Mouse (Mus musculus) MEL (cell line): ENCODE measurements at regions not wholly inside any gene's neighbourhood (a gene's known extent, or its start where the extent isn't known, plus 50 kb on each side); places are given as distances from the start of the nearest gene placed in this dataset.

Experiments used
- DNase-seq: peaks from one replicate; pipeline ENCODE4 v3.0.0; 2011; ENCODE audit warnings: low read depth, low spot score
- H3K27ac ChIP-seq: 2 replicates; pipeline ENCODE4 v1.5.1; 2012; ENCODE audit warnings: low read depth, mild to moderate bottlenecking, control low read depth, low read length, moderate library complexity; ENCODE audit not compliant: control insufficient read depth
- H3K27me3 ChIP-seq, 2 experiments: fragments of 150-350 bp in 1 of 2; sonication (generic) in 1 of 2; 2 replicates each; pipeline ENCODE4 v1.6.1; 2012; ENCODE audit warnings: low read length in 2 of 2, mild to moderate bottlenecking in 2 of 2, improper control_type of control experiment in 1 of 2, moderate library complexity in 1 of 2; ENCODE audit not compliant: insufficient read depth in 2 of 2, control insufficient read depth in 1 of 2
- H3K36me3 ChIP-seq, 2 experiments: 2 replicates each; pipeline ENCODE4 v1.6.1; 2012 to 2014; ENCODE audit warnings: low read length in 2 of 2, improper control_type of control experiment in 1 of 2, inconsistent platforms in 1 of 2, mild to moderate bottlenecking in 1 of 2; ENCODE audit not compliant: insufficient read depth in 2 of 2, control insufficient read depth in 1 of 2
- H3K4me1 ChIP-seq, 2 experiments: fragments of 150-350 bp in 1 of 2; sonication (generic) in 1 of 2; 2 replicates each; pipeline ENCODE4 v1.6.1; 2012; ENCODE audit warnings: low read length in 2 of 2, improper control_type of control experiment in 1 of 2, mild to moderate bottlenecking in 1 of 2; ENCODE audit not compliant: insufficient read depth in 2 of 2, control insufficient read depth in 1 of 2
- H3K4me3 ChIP-seq, 2 experiments: fragments of 150-350 bp in 1 of 2; sonication (generic) in 1 of 2; 2 replicates each; pipeline ENCODE4 v1.5.1; 2012; ENCODE audit warnings: low read depth in 2 of 2, low read length in 2 of 2, mild to moderate bottlenecking in 2 of 2, moderate library complexity in 2 of 2, control low read depth in 1 of 2, improper control_type of control experiment in 1 of 2; ENCODE audit not compliant: control insufficient read depth in 1 of 2, insufficient read depth in 1 of 2
- H3K79me2 ChIP-seq: 2 replicates; pipeline ENCODE4 v1.6.1; 2012; ENCODE audit warnings: mild to moderate bottlenecking, low read length, moderate library complexity; ENCODE audit not compliant: control insufficient read depth, poor library complexity, insufficient read depth
- H3K9ac ChIP-seq: 2 replicates; pipeline ENCODE4 v1.6.1; 2012; ENCODE audit warnings: low read depth, mild to moderate bottlenecking, control low read depth, low read length, moderate library complexity; ENCODE audit not compliant: control insufficient read depth, poor library complexity, severe bottlenecking
- H3K9me3 ChIP-seq: fragments of 150-350 bp; sonication (generic); replicated peaks from 2 replicates; pipeline ENCODE4 v1.6.1; 2012; ENCODE audit warnings: mild to moderate bottlenecking, low read length, improper control_type of control experiment, moderate library complexity; ENCODE audit not compliant: insufficient read depth
- E2F4 ChIP-seq: IDR thresholded peaks from 2 replicates; pipeline ENCODE4 v1.6.1; 2011; ENCODE audit warnings: low read depth, low read length, improper control_type of control experiment, borderline replicate concordance
- GATA1 ChIP-seq: IDR thresholded peaks from 2 replicates; pipeline ENCODE4 v1.6.1; 2011; ENCODE audit warnings: low read depth, low read length, improper control_type of control experiment
- HCFC1 ChIP-seq: IDR thresholded peaks from 2 replicates; pipeline ENCODE4 v1.6.1; 2012; ENCODE audit warnings: low read depth, mild to moderate bottlenecking, inconsistent platforms, low read length, improper control_type of control experiment, moderate library complexity
- MAFK ChIP-seq: IDR thresholded peaks from 2 replicates; pipeline ENCODE4 v1.6.1; 2011; ENCODE audit warnings: low read depth, mild to moderate bottlenecking, low read length, improper control_type of control experiment, borderline replicate concordance
- MAX ChIP-seq: IDR thresholded peaks from 2 replicates; pipeline ENCODE4 v1.6.1; 2011; ENCODE audit warnings: low read length, improper control_type of control experiment
- MXI1 ChIP-seq: IDR thresholded peaks from 2 replicates; pipeline ENCODE4 v1.6.1; 2011; ENCODE audit warnings: mild to moderate bottlenecking, low read depth, low read length, improper control_type of control experiment
- MYB ChIP-seq: IDR thresholded peaks from 2 replicates; pipeline ENCODE4 v1.6.1; 2011; ENCODE audit warnings: mild to moderate bottlenecking, low read depth, low read length, improper control_type of control experiment
- NRF1 ChIP-seq: IDR thresholded peaks from 2 replicates; pipeline ENCODE4 v1.6.1; 2014; ENCODE audit warnings: low read depth, mild to moderate bottlenecking, inconsistent platforms, low read length, improper control_type of control experiment, moderate library complexity; ENCODE audit not compliant: poor library complexity, insufficient read depth, severe bottlenecking
- RAD21 ChIP-seq: IDR thresholded peaks from 2 replicates; pipeline ENCODE4 v1.6.1; 2011; ENCODE audit warnings: mild to moderate bottlenecking, low read depth, low read length, improper control_type of control experiment
- TCF12 ChIP-seq: IDR thresholded peaks from 2 replicates; pipeline ENCODE4 v1.6.1; 2014; ENCODE audit warnings: low read depth, mild to moderate bottlenecking, inconsistent platforms, low read length, improper control_type of control experiment, moderate library complexity
- UBTF ChIP-seq: IDR thresholded peaks from 2 replicates; pipeline ENCODE4 v1.6.1; 2012; ENCODE audit warnings: low read depth, mild to moderate bottlenecking, inconsistent platforms, low read length, improper control_type of control experiment, moderate library complexity, borderline replicate concordance; ENCODE audit not compliant: insufficient read depth
- USF2 ChIP-seq, 2 experiments: IDR thresholded peaks; 2 replicates each; pipeline ENCODE4 v1.6.1; 2011 to 2012; ENCODE audit warnings: improper control_type of control experiment in 2 of 2, low read length in 2 of 2, borderline replicate concordance in 1 of 2, inconsistent platforms in 1 of 2, low read depth in 1 of 2, mild to moderate bottlenecking in 1 of 2; ENCODE audit not compliant: insufficient read depth in 1 of 2
- ZKSCAN1 ChIP-seq: IDR thresholded peaks from 2 replicates; pipeline ENCODE4 v1.6.1; 2012; ENCODE audit warnings: low read depth, mild to moderate bottlenecking, inconsistent platforms, low read length, improper control_type of control experiment, moderate library complexity
- ZMIZ1 ChIP-seq: IDR thresholded peaks from 2 replicates; pipeline ENCODE4 v1.6.1; 2012; ENCODE audit warnings: low read depth, mild to moderate bottlenecking, inconsistent platforms, low read length, improper control_type of control experiment, moderate library complexity
- ZNF384 ChIP-seq: IDR thresholded peaks from 2 replicates; pipeline ENCODE4 v1.6.1; 2012; ENCODE audit warnings: low read depth, mild to moderate bottlenecking, inconsistent platforms, low read length, improper control_type of control experiment

GRCm38 (mm10) chr16:46250943-46251342 lies 96.1 kb upstream of the Gm4737 start:
- TF ChIP-seq ZNF384 = no peak
- TF ChIP-seq, all 39 proteins: peak for 0
- no peak overlapping the region for H3K4me3 ChIP-seq
- H3K36me3 ChIP-seq = no peaks in the 10 kb centered on the region
- no peaks in the 10 kb centered on the region for H3K27me3 ChIP-seq
- no peak overlapping the region for H3K27ac ChIP-seq
- no peak overlapping the region for H3K9ac ChIP-seq
- H3K79me2 ChIP-seq = no peaks in the 10 kb centered on the region
- no peaks in the 10 kb centered on the region for H3K9me3 ChIP-seq
- no peak for DNase-seq
- no peaks in the 10 kb centered on the region for H3K4me1 ChIP-seq

DNA sequence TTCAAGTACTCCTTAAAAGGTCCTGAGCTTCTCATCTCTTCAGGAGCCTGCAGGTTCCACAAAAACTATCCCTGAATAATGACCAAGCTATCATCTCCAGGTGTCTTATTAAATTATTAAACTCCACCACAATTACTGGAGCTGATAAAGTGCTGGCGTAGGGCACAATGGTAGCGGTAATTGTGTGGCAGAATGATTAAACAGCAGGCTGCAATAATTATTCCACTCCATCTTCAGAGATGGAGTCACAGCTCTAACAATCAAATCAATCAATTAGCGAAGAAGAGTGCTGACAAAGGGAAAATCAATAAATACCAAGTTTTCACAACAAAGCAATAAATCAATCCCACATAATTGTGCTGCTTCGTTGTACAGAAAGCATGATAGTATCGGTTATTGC lies 90.7 kb upstream of the Gm4737 start:
- Histone ChIP-seq H3K27me3 (no peaks in the 10 kb centered on the region), H3K4me1 (no peaks in the 10 kb centered on the region), H3K27ac (no peak overlapping the region), H3K36me3 (no peaks in the 10 kb centered on the region), H3K9ac (no peak overlapping the region), H3K9me3 (no peaks in the 10 kb centered on the region), H3K79me2 (no peaks in the 10 kb centered on the region), H3K4me3 (no peak overlapping the region)
- DNase-seq = no peak
- no peak for TF ChIP-seq HCFC1
- no peak for TF ChIP-seq E2F4
- no peak for TF ChIP-seq ZKSCAN1
- TF ChIP-seq USF2 (IDR thresholded peaks at IDR 0.05; ENCODE audit: borderline replicate concordance in 1 of 2, insufficient read depth in 1 of 2, low read depth in 1 of 2, low read length in 2 of 2) = no peak
- no peak for TF ChIP-seq ZNF384
- no peak for TF ChIP-seq GATA1
- no peak for TF ChIP-seq NRF1
- no peak for TF ChIP-seq TCF12
- TF ChIP-seq MYB = no peak
- no peak for TF ChIP-seq MAFK
- TF ChIP-seq MXI1 = no peak
- no peak for TF ChIP-seq RAD21

DNA sequence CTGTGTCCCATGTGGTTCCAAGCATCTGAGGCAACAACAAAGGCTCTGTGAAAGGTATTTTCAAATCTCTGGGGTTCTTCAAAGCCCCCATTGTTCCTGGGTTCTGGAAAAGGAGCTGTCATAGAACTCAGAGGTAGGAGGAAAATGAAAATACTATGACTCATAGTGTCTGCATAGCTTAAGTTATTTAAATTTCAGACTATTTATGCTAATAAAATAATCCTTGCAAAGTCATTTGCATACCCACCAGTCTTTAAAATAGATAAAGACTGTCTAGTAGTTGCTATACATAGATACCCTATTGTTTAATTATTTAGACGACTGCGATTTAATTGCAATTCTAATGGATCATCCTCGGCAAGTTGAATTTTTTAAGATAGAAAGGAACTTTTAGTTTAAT lies 73.9 kb upstream of the Gm4737 start:
- TF ChIP-seq TCF12 (no peak), MAFK (no peak), MAX (no peak), ZMIZ1 (no peak), USF2 (IDR thresholded peaks at IDR 0.05; ENCODE audit: borderline replicate concordance in 1 of 2, insufficient read depth in 1 of 2, low read depth in 1 of 2, low read length in 2 of 2) (no peak), UBTF (no peak)
- TF ChIP-seq, all 39 proteins: peak for 0
- H3K9ac ChIP-seq = no peak overlapping the region
- no peak for DNase-seq

More for the DNA sequence above, 73.9 kb upstream of the Gm4737 start:
- H3K4me1 ChIP-seq = no peaks in the 10 kb centered on the region
- no peak overlapping the region for H3K4me3 ChIP-seq
- H3K36me3 ChIP-seq = no peaks in the 10 kb centered on the region
- H3K9me3 ChIP-seq = no peaks in the 10 kb centered on the region
- no peak overlapping the region for H3K27ac ChIP-seq
- H3K27me3 ChIP-seq = no peaks in the 10 kb centered on the region
- H3K79me2 ChIP-seq = no peaks in the 10 kb centered on the region
